Mouse (Mus musculus) cerebellum, postnatal 25 days (tissue): ENCODE results near the gene Vmn2r23.
"Not testable (repeated sequence)": the region's sequence is repeated elsewhere in the genome, so short reads cannot be mapped to it uniquely, and the experiment has no call there.

Experiments
- DNase-seq, 2 experiments: peaks; one replicate each; pipeline ENCODE4 v3.0.0; 2021; ENCODE audit warnings: mixed read lengths in 2 of 2

Gene Vmn2r23

DNA sequence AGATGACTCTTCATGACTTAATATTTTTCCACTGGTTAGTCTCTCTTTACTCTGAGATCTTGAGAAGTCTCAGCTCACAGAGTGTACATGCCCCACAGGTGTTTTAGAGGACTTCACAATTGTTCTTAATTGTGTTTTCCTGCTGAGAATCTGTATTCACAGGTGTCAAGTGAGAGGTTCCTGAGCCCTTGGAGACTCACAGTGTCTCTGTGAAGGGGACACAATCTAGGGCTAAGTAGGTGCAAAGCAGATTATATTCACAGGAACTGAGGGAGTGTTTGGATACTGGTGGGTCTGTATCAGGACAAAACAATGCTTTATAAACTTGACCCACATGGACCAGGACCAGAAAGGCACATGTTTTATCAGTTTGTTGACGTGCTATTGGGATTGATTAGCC is at the start of gene Vmn2r23:
Vmn2r23 (plus strand) TSS at position 301 of the 400 bp plus-strand sequence.
- DNase-seq: no peak

DNA sequence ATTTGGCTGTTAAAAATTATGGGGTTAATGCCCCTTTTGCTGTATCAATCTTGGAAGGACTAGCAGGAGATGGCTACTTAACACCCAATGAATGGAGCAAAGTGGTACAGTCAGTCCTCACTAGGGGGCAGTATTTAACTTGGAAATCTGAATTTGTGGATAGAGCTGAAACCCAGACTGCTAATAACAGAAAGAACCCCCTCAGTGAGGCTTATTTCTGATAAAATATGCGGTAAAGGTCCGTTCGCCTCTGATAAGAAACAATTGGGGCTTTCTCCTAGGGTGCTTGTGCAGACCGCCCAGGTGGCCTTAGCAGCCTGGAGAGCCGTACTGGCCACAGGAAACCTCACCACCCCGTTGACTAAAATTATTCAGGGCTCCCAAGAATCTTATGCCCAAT is 45.4 kb upstream of the Vmn2r23 start:
- DNase-seq: no peak

GRCm38 (mm10) chr6:123696639-123697038 is 5.8 kb upstream of the Vmn2r23 start:
- not testable (repeated sequence) for DNase-seq

DNA sequence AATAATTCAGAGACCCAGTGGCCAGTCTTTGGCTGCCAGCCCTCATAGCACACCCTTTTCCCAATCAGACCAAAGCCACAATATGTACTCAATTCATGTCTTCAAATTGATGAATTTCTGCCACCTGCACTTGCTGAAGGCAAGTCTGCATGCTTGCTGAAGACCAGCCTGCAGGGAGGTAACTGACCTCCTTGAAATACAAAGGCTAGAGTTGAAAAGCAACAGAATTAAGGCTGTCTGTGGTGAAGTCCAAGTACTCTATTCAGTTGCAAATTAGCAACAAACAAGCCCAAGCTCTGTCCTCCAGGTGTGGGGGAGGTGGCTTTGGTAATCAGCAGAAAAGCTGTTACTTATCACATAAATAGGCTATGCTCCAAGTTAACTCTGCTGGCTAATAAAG is 5.3 kb upstream of the Vmn2r23 start:
- DNase-seq: no peak

DNA sequence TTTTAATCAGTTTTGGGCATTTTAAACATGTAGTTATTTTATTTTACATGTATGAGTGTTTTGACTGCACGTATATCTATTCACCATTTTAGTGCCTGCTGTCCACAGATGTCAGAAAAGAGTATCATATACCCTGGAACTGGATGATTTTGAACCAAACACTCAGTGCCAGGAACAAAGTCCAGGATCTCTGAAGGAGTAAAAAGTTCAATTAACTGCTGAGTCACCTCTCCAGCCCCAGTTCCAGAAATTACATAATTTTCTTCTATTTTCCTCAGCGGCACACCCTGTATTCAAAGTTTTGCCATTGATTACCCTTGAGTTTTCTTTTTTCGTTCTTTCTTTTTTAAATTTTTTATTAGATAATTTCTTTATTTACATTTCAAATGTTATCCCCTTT is 67.6 kb downstream of the Vmn2r23 start:
- DNase-seq: no peak

- no peak for DNase-seq
These were observed 76.1 kb downstream of the Vmn2r23 start, which contains the start of gene Vmn2r24 for GRCm38 (mm10) chr6:123778579-123778978. Gene Vmn2r24, plus strand, starts transcription at chr6:123778879.

DNA sequence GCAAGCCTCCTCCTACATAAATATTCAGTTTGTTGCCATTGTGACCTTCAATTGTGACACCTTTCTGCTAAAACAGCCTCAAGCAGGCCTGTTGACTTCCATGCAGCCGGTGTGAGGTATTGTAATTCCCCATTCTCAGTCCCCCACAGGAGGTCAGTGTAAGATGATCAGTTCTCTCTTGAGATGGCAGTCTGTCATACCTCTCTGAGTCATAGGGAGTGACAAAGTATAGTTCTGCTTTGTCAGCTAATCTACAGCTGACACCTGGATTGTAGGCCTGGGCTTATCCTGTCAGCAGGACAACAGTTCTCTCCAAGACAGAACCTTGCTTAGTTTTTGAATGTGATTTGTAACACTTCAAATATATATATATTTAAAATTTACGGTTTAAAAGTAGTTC is 82.4 kb downstream of the Vmn2r23 start:
- no peak for DNase-seq

- no peak for DNase-seq
These were observed 91.3 kb downstream of the Vmn2r23 start for GRCm38 (mm10) chr6:123793746-123794145.
